Mouse (Mus musculus): ENCODE measurements around the gene Arhgap42. TPM values are rescaled to one million over a fixed set of nuclear protein-coding genes. Genes with fewer than 3 reads are reported as not detected.

Gene Arhgap42
- polyA plus RNA-seq, 1 experiment from 2014 or later: 35.3 TPM

DNA sequence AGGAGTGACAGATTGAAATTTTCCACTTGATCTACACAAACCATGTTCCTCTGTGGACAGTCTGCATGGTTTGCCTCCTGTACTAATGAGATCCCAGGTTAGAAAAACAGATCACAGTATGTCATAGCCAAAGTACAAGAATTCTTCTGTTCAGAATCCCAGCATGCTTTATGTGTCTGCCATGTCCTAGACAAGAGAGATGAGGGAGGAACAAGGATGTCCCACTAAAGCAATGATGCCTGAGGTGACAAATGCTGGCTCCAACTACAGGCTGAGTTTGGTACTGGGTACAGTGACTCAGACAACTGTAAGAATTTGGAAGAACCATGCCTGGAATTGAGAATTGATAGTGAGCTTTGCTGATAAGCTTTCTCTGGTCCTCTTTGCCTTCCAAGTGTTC lies 24.6 kb downstream of the Arhgap42 start:
- Histone ChIP-seq H3K4me1 (ENCODE audit: insufficient read depth, low read length) (no peaks in the 10 kb centered on the region), H3K36me3 (ENCODE audit: insufficient read depth, low read length) (no peaks in the 10 kb centered on the region), H3K9ac (replicated peaks; ENCODE audit: low read length) (no peak overlapping the region), H3K27ac (ENCODE audit: low read length) (no peak overlapping the region), H3K9me3 (ENCODE audit: low read length) (no peaks in the 10 kb centered on the region), H3K4me3 (ENCODE audit: low read length) (no peak overlapping the region), H3K27me3 (ENCODE audit: insufficient read depth, low read length) (no peaks in the 10 kb centered on the region), H3K4me2 (replicated peaks; ENCODE audit: low read depth, low read length) (no peak overlapping the region)
- no peak for ATAC-seq (ENCODE audit: low FRiP score, low TSS enrichment)

DNA sequence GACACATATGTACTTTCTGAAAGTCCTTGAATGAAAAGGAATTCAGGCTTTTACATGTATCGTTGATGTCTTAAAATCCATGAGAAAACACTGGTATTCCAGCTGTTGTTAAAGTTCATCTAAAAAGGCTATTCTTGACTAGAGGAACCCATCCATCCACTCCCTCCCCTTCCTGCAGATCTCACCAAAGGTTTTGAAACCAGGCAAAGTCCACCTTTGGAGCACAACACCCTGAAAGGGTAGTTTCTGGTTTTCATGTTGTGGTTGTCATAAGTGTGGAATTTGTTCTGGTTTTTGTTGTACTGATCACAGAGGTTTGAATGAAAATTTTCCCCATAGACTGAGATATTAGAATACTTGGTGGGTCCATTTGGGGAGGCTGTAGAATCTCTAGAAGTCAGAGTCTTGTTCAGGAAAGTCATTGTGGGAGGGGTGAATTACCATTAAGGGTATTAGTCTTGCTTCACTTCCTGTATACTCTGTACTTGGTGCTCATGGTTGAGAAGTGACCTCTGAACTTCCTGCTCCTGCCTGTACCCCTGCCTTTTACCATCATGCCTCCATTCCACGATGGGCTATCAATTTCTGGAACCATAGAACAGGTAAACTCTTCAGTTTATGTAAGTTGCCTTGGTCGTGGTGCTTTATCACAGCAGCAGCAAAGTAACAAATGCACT lies 27.4 kb downstream of the Arhgap42 start:
- Histone ChIP-seq H3K9me3 (ENCODE audit: low read length) (no peaks in the 10 kb centered on the region), H3K9ac (replicated peaks; ENCODE audit: low read length) (no peak overlapping the region), H3K27ac (ENCODE audit: low read length) (no peak overlapping the region), H3K36me3 (ENCODE audit: insufficient read depth, low read length) (no peaks in the 10 kb centered on the region), H3K27me3 (ENCODE audit: insufficient read depth, low read length) (no peaks in the 10 kb centered on the region), H3K4me3 (ENCODE audit: low read length) (no peak overlapping the region), H3K4me1 (ENCODE audit: insufficient read depth, low read length) (no peaks in the 10 kb centered on the region), H3K4me2 (replicated peaks; ENCODE audit: low read depth, low read length) (no peak overlapping the region)
- no peak for ATAC-seq (ENCODE audit: low FRiP score, low TSS enrichment)
- 87% methylated on average over 3 of the region's 3 CpGs for WGBS

DNA sequence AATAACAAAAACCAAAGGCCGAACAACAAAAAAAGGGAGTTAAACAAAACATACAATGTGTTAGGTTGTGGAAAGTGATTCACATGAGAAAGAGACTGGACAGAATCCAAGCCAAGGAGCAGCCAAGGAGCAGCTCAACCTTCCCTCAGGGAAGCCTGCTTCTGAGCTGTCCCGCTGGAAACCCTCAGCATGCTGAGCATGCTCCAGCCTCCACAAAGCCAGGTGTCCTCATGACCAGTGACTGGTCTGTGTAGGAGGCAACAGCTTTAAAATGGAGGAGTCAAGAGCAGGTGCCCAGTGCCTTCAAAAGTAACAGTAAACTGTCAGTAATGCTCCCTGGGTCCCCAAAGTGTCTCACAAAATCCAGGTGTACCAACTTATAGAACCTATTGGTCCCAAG lies 28.4 kb downstream of the Arhgap42 start:
- no peak for ATAC-seq (ENCODE audit: low FRiP score, low TSS enrichment)
- Histone ChIP-seq H3K4me1 (ENCODE audit: insufficient read depth, low read length) (no peaks in the 10 kb centered on the region), H3K27ac (ENCODE audit: low read length) (no peak overlapping the region), H3K9me3 (ENCODE audit: low read length) (no peaks in the 10 kb centered on the region), H3K27me3 (ENCODE audit: insufficient read depth, low read length) (no peaks in the 10 kb centered on the region), H3K36me3 (ENCODE audit: insufficient read depth, low read length) (no peaks in the 10 kb centered on the region), H3K4me2 (replicated peaks; ENCODE audit: low read depth, low read length) (no peak overlapping the region), H3K4me3 (ENCODE audit: low read length) (no peak overlapping the region), H3K9ac (replicated peaks; ENCODE audit: low read length) (no peak overlapping the region)
- 76% methylated on average over 2 of the region's 2 CpGs for WGBS

DNA sequence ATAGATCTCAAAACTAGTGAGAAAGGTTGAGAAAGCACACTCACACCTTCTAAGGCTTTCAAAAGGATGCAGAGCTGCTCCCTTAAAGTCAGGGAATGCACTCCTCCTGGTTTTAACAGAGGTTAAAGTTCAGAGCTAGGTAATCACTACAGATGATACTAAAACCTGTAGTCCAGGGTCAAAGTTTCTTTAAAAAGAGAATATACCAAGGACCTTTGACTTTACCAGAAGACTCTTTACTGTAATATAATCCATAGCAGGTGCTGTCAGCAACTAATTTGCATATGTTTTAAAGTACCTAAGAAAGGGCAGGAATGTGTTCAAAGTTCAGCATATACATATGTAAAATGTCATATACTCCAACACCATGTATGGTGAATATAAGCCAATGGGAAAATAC lies 30.7 kb downstream of the Arhgap42 start:
- no peak for ATAC-seq (ENCODE audit: low FRiP score, low TSS enrichment)
- Histone ChIP-seq H3K36me3 (ENCODE audit: insufficient read depth, low read length) (no peaks in the 10 kb centered on the region), H3K27me3 (ENCODE audit: insufficient read depth, low read length) (no peaks in the 10 kb centered on the region), H3K4me1 (ENCODE audit: insufficient read depth, low read length) (no peaks in the 10 kb centered on the region), H3K4me3 (ENCODE audit: low read length) (no peak overlapping the region), H3K27ac (ENCODE audit: low read length) (no peak overlapping the region), H3K9me3 (ENCODE audit: low read length) (no peaks in the 10 kb centered on the region), H3K4me2 (replicated peaks; ENCODE audit: low read depth, low read length) (no peak overlapping the region), H3K9ac (replicated peaks; ENCODE audit: low read length) (no peak overlapping the region)

DNA sequence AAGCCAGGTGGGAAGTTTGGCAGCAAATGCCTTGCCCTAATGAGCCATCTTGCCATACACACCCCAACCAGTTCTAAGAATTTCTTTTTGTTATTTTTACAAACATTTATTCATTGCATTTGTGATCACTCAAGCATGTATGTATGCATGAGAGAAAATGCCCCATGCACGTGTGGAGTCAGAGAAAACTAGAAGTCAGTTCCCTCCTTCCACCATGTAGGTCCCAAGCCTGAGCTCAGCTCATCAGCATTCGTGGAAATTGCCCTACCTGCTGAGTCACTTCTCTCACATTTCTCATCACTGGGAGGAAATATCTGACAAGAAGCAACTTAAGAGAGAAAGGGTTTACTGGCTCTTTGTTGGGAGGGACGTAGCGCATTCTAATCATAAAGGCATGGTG lies 31.6 kb downstream of the Arhgap42 start:
- Histone ChIP-seq H3K4me2 (replicated peaks; ENCODE audit: low read depth, low read length) (no peak overlapping the region), H3K9me3 (ENCODE audit: low read length) (no peaks in the 10 kb centered on the region), H3K4me1 (ENCODE audit: insufficient read depth, low read length) (no peaks in the 10 kb centered on the region), H3K27ac (ENCODE audit: low read length) (no peak overlapping the region), H3K4me3 (ENCODE audit: low read length) (no peak overlapping the region), H3K36me3 (ENCODE audit: insufficient read depth, low read length) (no peaks in the 10 kb centered on the region), H3K9ac (replicated peaks; ENCODE audit: low read length) (no peak overlapping the region), H3K27me3 (ENCODE audit: insufficient read depth, low read length) (no peaks in the 10 kb centered on the region)
- WGBS: 63% methylated on average over 4 of the region's 4 CpGs
- no peak for ATAC-seq (ENCODE audit: low FRiP score, low TSS enrichment)

DNA sequence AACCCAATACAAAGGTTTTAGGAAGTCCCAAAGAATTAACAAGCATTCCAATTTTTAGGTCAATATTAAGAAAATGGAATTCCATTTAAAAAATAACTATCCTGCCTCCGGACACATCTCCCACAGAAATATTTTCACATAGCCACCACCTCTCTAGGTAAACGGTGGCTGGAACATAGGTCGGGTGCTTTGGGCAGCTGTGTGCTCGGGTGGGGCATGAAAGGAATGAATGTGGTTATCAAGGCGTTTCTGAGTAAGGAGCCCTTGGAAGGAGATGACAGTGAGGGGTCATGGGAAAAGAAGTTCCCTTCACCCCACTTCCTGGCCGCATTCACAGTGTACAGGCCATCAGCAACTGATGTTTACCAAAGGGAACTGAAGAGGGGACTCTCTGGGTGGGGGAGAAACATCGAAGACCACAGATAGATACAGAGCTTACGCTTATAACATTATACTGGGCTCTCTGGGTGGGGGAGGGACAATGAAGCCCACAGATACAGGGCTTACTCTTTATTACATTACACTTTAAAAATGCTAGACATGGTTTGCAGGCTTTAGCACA lies 38.0 kb downstream of the Arhgap42 start:
- Histone ChIP-seq H3K27ac (ENCODE audit: low read length) (no peak overlapping the region), H3K27me3 (ENCODE audit: insufficient read depth, low read length) (no peaks in the 10 kb centered on the region), H3K36me3 (ENCODE audit: insufficient read depth, low read length) (no peaks in the 10 kb centered on the region), H3K4me2 (replicated peaks; ENCODE audit: low read depth, low read length) (no peak overlapping the region), H3K4me1 (ENCODE audit: insufficient read depth, low read length) (peaks cover 8% of the 10 kb centered on the region; the same call in 1 of the 2 replicates), H3K9me3 (ENCODE audit: low read length) (no peaks in the 10 kb centered on the region), H3K9ac (replicated peaks; ENCODE audit: low read length) (no peak overlapping the region), H3K4me3 (ENCODE audit: low read length) (no peak overlapping the region)
- 59% methylated on average over 8 of the region's 8 CpGs for WGBS
- ATAC-seq (ENCODE audit: low FRiP score, low TSS enrichment): no peak

DNA sequence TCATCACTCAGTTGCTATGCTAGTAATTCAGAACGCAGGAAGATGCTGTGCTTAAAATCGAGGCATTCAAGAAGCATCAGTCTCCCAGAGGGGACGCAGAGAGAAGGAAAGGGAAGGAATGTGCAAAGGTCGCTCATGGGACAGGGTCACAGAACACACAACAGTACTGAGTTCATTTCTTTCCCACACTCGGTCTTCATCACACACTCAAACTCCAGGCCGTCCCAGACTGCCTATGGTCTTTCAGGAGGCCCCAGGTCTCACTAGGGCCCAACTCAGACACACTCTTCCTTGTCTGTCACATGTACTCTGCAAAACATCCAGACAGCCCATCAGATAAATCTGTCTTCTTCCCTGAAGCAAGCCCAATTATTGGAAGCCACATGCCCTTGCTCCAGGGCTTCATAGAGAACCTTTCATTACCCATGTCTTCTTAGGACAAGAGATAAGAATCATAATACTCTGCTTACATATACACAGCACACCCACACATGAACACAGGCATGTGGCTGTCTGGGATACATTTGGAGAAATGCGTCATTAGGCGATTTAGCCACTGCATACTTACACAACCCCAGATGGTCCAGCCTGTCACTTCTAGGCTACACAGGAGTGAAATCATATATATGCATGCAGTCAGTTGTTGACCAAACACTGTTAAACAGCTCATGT lies 39.6 kb downstream of the Arhgap42 start:
- Histone ChIP-seq H3K4me3 (ENCODE audit: low read length) (no peak overlapping the region), H3K9ac (replicated peaks; ENCODE audit: low read length) (no peak overlapping the region), H3K9me3 (ENCODE audit: low read length) (no peaks in the 10 kb centered on the region), H3K36me3 (ENCODE audit: insufficient read depth, low read length) (no peaks in the 10 kb centered on the region), H3K4me1 (ENCODE audit: insufficient read depth, low read length) (peaks cover 8% of the 10 kb centered on the region; the same call in 1 of the 2 replicates), H3K27me3 (ENCODE audit: insufficient read depth, low read length) (no peaks in the 10 kb centered on the region), H3K27ac (ENCODE audit: low read length) (no peak overlapping the region), H3K4me2 (replicated peaks; ENCODE audit: low read depth, low read length) (no peak overlapping the region)
- WGBS: 61% methylated on average over 8 of the region's 8 CpGs
- ATAC-seq (ENCODE audit: low FRiP score, low TSS enrichment): peak; percentile 46; the same call in 1 of the 2 replicates

DNA sequence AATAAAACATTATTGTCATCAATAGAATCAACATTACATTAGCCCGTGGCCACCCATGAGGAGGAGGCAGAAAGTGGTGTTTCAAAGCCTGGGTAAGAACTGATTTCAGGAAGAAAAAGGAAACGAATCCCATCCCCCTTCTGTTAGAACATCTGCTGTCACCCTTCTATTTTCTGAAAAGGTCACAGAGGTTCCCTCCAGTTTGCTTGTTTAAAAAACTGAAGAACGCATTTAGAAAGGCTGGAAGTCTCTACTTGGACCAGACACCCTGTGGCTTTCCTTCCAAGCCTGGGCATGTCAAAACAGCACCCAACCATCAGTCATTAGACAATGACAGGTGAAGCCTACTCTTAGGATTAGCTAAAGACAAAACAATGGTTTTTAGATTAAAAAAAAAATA lies 40.3 kb downstream of the Arhgap42 start:
- Histone ChIP-seq H3K4me1 (ENCODE audit: insufficient read depth, low read length) (peaks cover 8% of the 10 kb centered on the region; the same call in 1 of the 2 replicates), H3K4me3 (ENCODE audit: low read length) (no peak overlapping the region), H3K27me3 (ENCODE audit: insufficient read depth, low read length) (no peaks in the 10 kb centered on the region), H3K9me3 (ENCODE audit: low read length) (no peaks in the 10 kb centered on the region), H3K27ac (ENCODE audit: low read length) (no peak overlapping the region), H3K9ac (replicated peaks; ENCODE audit: low read length) (no peak overlapping the region), H3K36me3 (ENCODE audit: insufficient read depth, low read length) (no peaks in the 10 kb centered on the region), H3K4me2 (replicated peaks; ENCODE audit: low read depth, low read length) (no peak overlapping the region)
- 27% methylated on average over 3 of the region's 3 CpGs for WGBS
- ATAC-seq (ENCODE audit: low FRiP score, low TSS enrichment): no peak

DNA sequence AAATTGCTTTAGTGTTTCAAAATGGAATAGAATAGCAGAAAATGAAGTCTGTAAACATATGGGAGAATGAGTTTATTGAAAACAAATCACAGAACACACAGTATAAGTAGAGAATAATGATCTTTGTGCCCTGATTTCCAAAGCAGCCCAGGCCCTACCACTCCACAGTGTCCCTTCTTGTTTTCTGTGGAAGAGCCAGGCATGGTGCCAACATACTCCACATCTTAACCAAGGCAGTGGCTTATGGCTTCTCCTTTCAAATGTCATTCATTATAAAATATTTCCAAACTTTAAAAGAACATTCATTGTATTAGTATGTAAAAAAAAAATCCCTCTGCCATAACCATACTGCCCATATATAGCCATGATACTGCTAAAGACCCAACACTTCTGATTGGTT lies 42.9 kb downstream of the Arhgap42 start:
- H3K4me3 ChIP-seq (ENCODE audit: low read length): no peak overlapping the region
- no peak for ATAC-seq (ENCODE audit: low FRiP score, low TSS enrichment)
- no peak overlapping the region for H3K27ac ChIP-seq (ENCODE audit: low read length)
- no peaks in the 10 kb centered on the region for H3K36me3 ChIP-seq (ENCODE audit: insufficient read depth, low read length)
- no peak overlapping the region for H3K4me2 ChIP-seq (replicated peaks; ENCODE audit: low read depth, low read length)
- H3K4me1 ChIP-seq (ENCODE audit: insufficient read depth, low read length): peaks cover 8% of the 10 kb centered on the region; the same call in 1 of the 2 replicates
- no peaks in the 10 kb centered on the region for H3K27me3 ChIP-seq (ENCODE audit: insufficient read depth, low read length)
- H3K9ac ChIP-seq (replicated peaks; ENCODE audit: low read length): no peak overlapping the region
- no peaks in the 10 kb centered on the region for H3K9me3 ChIP-seq (ENCODE audit: low read length)

DNA sequence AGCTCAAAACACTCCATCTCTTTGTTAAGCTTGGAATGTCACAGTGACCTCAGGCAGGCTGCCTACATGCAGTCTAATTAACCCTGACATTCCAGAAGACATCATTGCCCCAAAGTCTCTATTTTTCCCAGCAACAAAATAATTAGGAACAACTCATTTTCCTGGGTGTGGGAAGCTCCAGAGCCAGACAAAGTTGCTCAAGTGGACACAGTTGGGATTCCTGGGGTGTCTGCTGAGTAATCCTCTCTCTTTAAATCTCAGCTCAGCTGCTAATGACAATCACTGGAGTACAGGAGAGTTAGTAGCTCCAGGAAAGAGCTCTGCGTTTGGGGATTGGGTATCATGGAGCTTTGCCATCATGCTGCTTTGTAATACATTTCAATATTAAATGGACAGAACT lies 44.4 kb downstream of the Arhgap42 start:
- H3K4me2 ChIP-seq (replicated peaks; ENCODE audit: low read depth, low read length): no peak overlapping the region
- no peaks in the 10 kb centered on the region for H3K27me3 ChIP-seq (ENCODE audit: insufficient read depth, low read length)
- H3K4me1 ChIP-seq (ENCODE audit: insufficient read depth, low read length): peaks cover 6% of the 10 kb centered on the region; the same call in 1 of the 2 replicates
- no peaks in the 10 kb centered on the region for H3K9me3 ChIP-seq (ENCODE audit: low read length)
- H3K4me3 ChIP-seq (ENCODE audit: low read length): no peak overlapping the region
- no peak for ATAC-seq (ENCODE audit: low FRiP score, low TSS enrichment)
- H3K36me3 ChIP-seq (ENCODE audit: insufficient read depth, low read length): no peaks in the 10 kb centered on the region
- no peak overlapping the region for H3K27ac ChIP-seq (ENCODE audit: low read length)
- H3K9ac ChIP-seq (replicated peaks; ENCODE audit: low read length): no peak overlapping the region
- 81% methylated on average over 1 of the region's 1 CpGs for WGBS

Data from kidney, embryonic 16.5 days (tissue).